Mouse (Mus musculus) hindbrain, embryonic 15.5 days (tissue): ENCODE measurements around the gene Bbip1. TPM values are rescaled to one million over a fixed set of nuclear protein-coding genes. Genes with fewer than 3 reads are reported as not detected.

Source experiments
- ATAC-seq: fragments of 200-750 bp; cut with Nextera tagmentation; 2 replicates; pipeline ENCODE4 v1.8.0; 2017; ENCODE audit warnings: low read depth, moderate number of reproducible peaks, moderate TSS enrichment; ENCODE audit not compliant: low FRiP score
- H3K27ac ChIP-seq: fragments of 300-500 bp; sonication (generic); replicated peaks from 2 replicates; pipeline ENCODE4 v1.5.1; 2015; ENCODE audit warnings: mild to moderate bottlenecking, inconsistent platforms
- H3K27me3 ChIP-seq: fragments of 300-500 bp; sonication (generic); 2 replicates; pipeline ENCODE4 v1.6.1; 2015; ENCODE audit warnings: control low read depth, inconsistent platforms
- H3K36me3 ChIP-seq: fragments of 300-500 bp; sonication (generic); 2 replicates; pipeline ENCODE4 v1.6.1; 2015; ENCODE audit warnings: control low read depth, inconsistent platforms
- H3K4me1 ChIP-seq: fragments of 300-500 bp; sonication (generic); replicated peaks from 2 replicates; pipeline ENCODE4 v1.6.1; 2015; ENCODE audit warnings: control low read depth, inconsistent platforms
- H3K4me2 ChIP-seq: fragments of 300-500 bp; sonication (generic); 2 replicates; pipeline ENCODE4 v1.6.1; 2015; ENCODE audit warnings: moderate library complexity, mild to moderate bottlenecking, inconsistent platforms
- H3K4me3 ChIP-seq: fragments of 300-500 bp; sonication (generic); 2 replicates; pipeline ENCODE4 v1.5.1; 2015; ENCODE audit warnings: mild to moderate bottlenecking, inconsistent platforms
- H3K9ac ChIP-seq: fragments of 300-500 bp; sonication (generic); 2 replicates; pipeline ENCODE4 v1.6.1; 2015; ENCODE audit warnings: inconsistent platforms
- H3K9me3 ChIP-seq: fragments of 300-500 bp; sonication (generic); 2 replicates; pipeline ENCODE4 v1.6.1; 2016; ENCODE audit warnings: control low read depth, inconsistent platforms
- WGBS: fragments of 180-500 bp; shearing (Covaris S2); methylation state at CpG from one replicate; pipeline ENCODE4 v1.1.7; 2015; 5-methylcytosine and 5-hydroxymethylcytosine counted together
- polyA plus RNA-seq: library from polyadenylated mRNA; unstranded; fragments of >200 nt; fragmentation: Nextera tagmentation; extraction: Ambion mirVana; gene quantifications from 2 replicates; pipeline ENCODE4 v1.2.1, GENCODE M21; 2015

Bbip1 gene
- polyA plus RNA-seq, 1 experiment from 2014 or later = 132 TPM

DNA sequence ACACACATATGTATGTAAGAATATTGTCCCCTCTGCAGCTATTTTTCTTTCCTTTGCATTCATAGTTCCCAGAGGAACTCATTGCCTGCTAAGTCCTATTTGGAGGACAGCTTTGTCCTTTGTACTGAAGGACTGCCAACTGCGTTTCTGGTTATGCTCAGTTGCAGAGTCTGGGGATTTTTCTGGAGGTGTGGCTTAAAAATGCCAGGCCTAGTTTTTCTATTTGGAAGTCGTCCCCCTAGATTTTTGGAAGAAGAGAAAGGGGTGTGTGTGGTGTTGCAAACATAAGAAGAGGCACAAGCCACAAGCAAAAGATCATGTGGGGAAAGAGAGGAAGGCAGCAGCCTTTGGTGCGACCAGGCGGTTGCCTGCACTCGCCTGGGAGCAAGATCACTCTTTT is 46.4 kb downstream of the Bbip1 start:
- no peak overlapping the region for H3K9ac ChIP-seq
- no peak overlapping the region for H3K4me3 ChIP-seq
- no peak overlapping the region for H3K27ac ChIP-seq
- no peak overlapping the region for H3K4me2 ChIP-seq
- no peak for ATAC-seq
- 73% methylated on average over 5 of the region's 5 CpGs for WGBS
- no peaks in the 10 kb centered on the region for H3K27me3 ChIP-seq
- H3K36me3 ChIP-seq = no peaks in the 10 kb centered on the region
- peaks cover 9% of the 10 kb centered on the region for H3K4me1 ChIP-seq
- no peaks in the 10 kb centered on the region for H3K9me3 ChIP-seq

DNA sequence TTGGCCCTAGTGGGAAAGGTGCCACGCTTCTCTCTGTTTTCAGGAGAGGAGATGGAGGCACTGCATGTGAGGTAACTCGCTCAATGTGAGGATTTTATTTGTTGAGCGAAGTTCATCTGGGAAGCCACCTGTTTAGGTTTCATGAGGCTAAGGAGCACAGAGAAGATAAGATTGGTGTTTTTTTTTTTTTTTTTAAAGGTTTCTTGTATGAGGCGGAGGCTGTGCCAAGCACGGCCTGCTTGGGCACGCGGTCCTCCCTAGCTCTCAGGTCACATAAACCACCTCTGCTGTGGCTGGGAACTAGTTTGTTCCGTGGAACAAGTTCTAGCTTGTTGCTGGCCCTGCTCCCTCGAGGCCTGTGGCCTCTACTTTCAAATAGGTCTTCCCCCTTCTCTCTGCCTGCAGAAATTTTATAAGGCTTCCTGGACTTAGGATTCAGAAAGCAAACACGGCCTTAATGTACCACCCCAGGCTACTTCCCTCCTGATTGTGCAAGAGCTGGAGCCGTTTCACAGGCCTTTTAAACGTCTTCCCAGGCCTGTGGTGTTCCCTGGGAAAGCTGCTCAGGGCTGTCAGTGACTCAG is 49.8 kb downstream of the Bbip1 start:
- H3K4me1 ChIP-seq = no peaks in the 10 kb centered on the region
- no peaks in the 10 kb centered on the region for H3K9me3 ChIP-seq
- no peak overlapping the region for H3K9ac ChIP-seq
- WGBS = 82% methylated on average over 12 of the region's 12 CpGs
- H3K4me2 ChIP-seq = no peak overlapping the region
- no peaks in the 10 kb centered on the region for H3K36me3 ChIP-seq
- H3K27me3 ChIP-seq = no peaks in the 10 kb centered on the region
- no peak overlapping the region for H3K27ac ChIP-seq
- H3K4me3 ChIP-seq = no peak overlapping the region
- ATAC-seq = no peak

DNA sequence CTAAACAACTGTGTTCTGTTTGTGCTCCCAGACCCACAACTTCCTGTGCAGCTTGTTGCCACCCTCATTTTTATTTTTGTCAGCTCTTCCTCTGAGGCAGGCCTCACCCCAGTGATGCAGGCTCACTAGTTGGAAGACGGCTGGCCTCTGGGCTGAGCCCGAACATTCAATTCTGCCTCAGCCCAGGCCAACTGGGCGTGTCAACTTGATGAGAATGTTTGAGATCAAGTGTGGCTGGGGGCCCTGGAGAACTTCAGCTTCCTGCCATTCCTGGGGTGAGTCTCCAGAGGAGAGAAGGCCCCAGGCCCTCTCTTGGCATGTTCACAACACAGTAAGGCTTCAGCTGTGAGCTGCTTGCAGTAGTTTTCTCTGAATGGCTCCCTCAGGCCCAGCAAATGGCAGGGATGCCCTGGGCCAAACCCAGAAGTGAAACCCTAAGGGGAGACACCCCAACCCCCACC is 50.7 kb downstream of the Bbip1 start:
- Histone ChIP-seq H3K9me3 (no peaks in the 10 kb centered on the region), H3K4me2 (no peak overlapping the region), H3K9ac (no peak overlapping the region), H3K27me3 (no peaks in the 10 kb centered on the region), H3K36me3 (no peaks in the 10 kb centered on the region), H3K27ac (no peak overlapping the region), H3K4me1 (no peaks in the 10 kb centered on the region), H3K4me3 (no peak overlapping the region)
- ATAC-seq = no peak
- WGBS = 64% methylated on average over 3 of the region's 3 CpGs

DNA sequence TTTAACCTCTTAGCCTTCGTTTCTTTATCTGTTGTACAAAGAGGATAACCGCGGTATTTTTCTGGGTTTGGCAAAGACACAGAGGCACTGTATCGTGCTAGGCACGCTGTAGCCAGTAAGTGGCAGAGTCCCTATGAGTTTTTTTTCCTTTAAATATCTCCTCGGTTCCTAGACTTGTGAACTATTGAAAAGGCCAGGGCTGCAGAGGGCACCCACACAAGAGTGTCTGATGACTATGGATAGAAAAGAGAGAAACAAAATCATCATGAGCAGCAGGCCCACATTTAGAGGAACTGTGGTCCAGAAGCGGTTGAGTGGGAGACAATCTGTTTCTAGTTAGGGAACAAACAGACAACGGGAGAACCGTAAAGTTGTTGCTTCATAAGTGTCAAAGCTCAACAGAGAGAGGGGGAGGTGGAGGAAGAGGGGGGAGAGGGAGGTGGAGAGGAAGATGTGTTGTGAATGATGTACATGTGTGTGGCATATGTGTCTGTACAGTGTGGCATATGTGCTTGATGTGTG is 51.5 kb downstream of the Bbip1 start:
- no peaks in the 10 kb centered on the region for H3K27me3 ChIP-seq
- no peaks in the 10 kb centered on the region for H3K9me3 ChIP-seq
- H3K4me1 ChIP-seq = no peaks in the 10 kb centered on the region
- no peak for ATAC-seq
- no peak overlapping the region for H3K27ac ChIP-seq
- no peaks in the 10 kb centered on the region for H3K36me3 ChIP-seq
- WGBS = 78% methylated on average over 9 of the region's 9 CpGs
- H3K9ac ChIP-seq = no peak overlapping the region
- H3K4me2 ChIP-seq = no peak overlapping the region
- no peak overlapping the region for H3K4me3 ChIP-seq

DNA sequence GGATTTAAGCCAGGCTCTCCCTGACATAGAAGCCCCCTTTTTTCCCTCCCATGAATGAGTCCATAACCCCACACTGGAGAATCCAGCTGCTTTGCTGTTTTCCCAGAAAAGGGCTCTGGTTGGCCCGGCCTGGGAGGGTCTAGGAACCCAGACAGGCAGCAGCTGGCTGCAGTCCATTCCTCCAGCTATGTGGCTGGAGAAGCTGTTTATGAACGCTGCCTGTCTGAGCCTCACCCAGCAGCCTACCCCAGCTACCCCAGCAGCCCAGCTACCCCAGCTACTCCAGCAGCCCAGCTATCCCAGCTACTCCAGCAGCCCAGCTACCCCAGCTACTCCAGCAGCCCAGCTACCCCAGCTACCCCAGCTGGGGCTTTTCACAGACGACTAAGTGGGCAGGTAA is 52.4 kb downstream of the Bbip1 start, which contains the start of gene Pdcd4:
Pdcd4 (plus strand) TSS at position 171 of the 400 bp plus-strand sequence.
- no peaks in the 10 kb centered on the region for H3K27me3 ChIP-seq
- no peak within 1 kb of the TSS for H3K27ac ChIP-seq
- no peak within 1 kb of the TSS for H3K9ac ChIP-seq
- no peak within 1 kb of the TSS for H3K4me3 ChIP-seq
- H3K9me3 ChIP-seq = no peaks in the 10 kb centered on the region
- no peak for ATAC-seq
- WGBS = 58% methylated on average over 3 of the region's 3 CpGs
- no peaks in the 10 kb centered on the region for H3K36me3 ChIP-seq
- no peaks in the 10 kb centered on the region for H3K4me1 ChIP-seq
- no peak within 1 kb of the TSS for H3K4me2 ChIP-seq

DNA sequence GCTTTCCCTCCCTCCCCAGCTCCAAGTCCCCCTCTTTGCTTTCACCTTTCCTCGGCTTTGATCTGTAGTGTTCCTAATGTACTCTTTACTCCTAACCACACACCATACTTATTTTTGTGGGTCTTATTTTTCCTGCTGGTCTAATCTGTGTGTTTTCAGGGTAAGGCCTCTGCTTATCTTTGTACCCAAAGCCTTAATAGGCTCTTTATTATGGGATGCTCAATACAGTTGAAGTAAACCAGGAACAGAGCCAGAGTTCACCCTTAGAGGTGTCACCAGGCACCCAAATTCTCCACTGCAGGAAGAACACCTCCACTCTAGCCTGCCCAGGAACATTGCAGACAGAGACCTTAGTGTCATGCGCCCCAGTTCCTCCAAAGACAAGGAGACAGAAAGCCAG is 52.9 kb downstream of the Bbip1 start:
- ATAC-seq = no peak
- WGBS = 90% methylated on average over 2 of the region's 2 CpGs

DNA sequence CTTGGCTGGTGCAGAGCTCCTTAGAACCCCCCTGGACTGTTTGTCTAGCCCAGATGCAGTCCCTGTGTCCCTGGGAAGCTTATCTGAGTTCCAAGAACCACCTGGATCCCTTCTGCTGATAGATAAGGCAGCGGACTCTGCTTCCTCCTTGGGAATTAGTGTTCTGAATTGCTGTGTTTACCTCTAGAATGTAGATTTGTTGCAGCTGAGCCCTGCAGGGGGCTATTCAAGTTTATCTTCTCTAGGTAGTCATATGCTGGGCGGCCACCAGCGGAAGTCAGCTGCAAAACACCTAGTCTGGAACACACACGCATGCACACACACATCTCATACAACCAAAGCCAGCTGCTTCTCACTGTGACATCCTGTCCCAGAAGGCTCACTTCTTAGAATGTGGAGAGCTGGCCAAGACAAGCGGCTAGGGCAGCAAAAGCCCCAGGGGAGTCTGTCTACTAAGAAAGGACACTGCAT is 53.6 kb downstream of the Bbip1 start:
- no peaks in the 10 kb centered on the region for H3K27me3 ChIP-seq
- no peak for ATAC-seq
- WGBS = 68% methylated on average over 5 of the region's 5 CpGs
- H3K4me2 ChIP-seq = no peak overlapping the region
- no peaks in the 10 kb centered on the region for H3K9me3 ChIP-seq
- no peak overlapping the region for H3K9ac ChIP-seq
- H3K4me1 ChIP-seq = no peaks in the 10 kb centered on the region
- H3K36me3 ChIP-seq = no peaks in the 10 kb centered on the region
- no peak overlapping the region for H3K4me3 ChIP-seq
- no peak overlapping the region for H3K27ac ChIP-seq

More for the DNA sequence above, 52.9 kb downstream of the Bbip1 start:
- Histone ChIP-seq H3K9ac (no peak overlapping the region), H3K9me3 (no peaks in the 10 kb centered on the region), H3K4me3 (no peak overlapping the region), H3K27ac (no peak overlapping the region), H3K4me1 (no peaks in the 10 kb centered on the region), H3K4me2 (no peak overlapping the region), H3K36me3 (no peaks in the 10 kb centered on the region), H3K27me3 (no peaks in the 10 kb centered on the region)

DNA sequence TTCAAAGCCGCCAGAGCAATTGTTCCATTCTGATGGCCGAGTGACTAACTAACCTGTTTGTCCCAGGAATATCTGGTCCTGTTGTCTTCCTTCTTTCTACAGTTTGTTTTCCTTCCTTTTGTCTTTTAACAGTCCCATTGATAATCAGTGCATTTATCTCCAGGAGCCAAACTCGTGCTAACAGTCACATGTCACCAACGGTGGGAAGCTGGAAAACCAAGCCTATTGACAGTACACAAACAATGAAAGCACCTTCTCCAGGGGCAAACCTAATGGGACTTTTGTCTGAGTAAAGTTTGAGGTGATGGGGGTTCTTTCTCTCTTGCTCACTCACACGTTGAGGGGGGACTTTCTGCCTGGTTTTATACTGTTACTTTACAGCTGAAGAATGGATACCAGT is 54.2 kb downstream of the Bbip1 start:
- ATAC-seq = no peak
- Histone ChIP-seq H3K9me3 (no peaks in the 10 kb centered on the region), H3K27me3 (no peaks in the 10 kb centered on the region), H3K4me2 (no peak overlapping the region), H3K27ac (no peak overlapping the region), H3K4me3 (no peak overlapping the region), H3K36me3 (no peaks in the 10 kb centered on the region), H3K4me1 (peaks cover 3% of the 10 kb centered on the region; the same call in 1 of the 2 replicates), H3K9ac (no peak overlapping the region)
- 46% methylated on average over 5 of the region's 5 CpGs for WGBS

DNA sequence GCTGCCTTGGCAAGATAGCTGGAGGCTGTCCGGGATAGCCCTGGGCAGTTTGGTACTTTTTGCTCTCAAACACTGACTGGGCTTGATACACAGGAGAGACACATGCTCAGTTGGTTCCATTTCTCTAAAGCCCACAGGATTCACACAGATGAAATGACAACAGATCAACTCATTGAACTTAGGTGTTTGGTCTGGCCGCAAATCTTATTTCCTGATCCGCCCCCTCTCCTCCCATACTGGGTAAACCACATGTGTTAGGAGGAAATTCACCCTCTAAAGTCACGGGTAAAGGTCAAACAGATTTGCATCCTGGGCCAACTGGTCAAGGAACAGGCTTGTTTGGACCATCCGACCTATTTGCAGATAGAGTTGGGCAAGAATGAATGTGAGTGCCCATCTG is 54.9 kb downstream of the Bbip1 start:
- WGBS = 83% methylated on average over 5 of the region's 5 CpGs
- no peak for ATAC-seq
- H3K9me3 ChIP-seq = no peaks in the 10 kb centered on the region

DNA sequence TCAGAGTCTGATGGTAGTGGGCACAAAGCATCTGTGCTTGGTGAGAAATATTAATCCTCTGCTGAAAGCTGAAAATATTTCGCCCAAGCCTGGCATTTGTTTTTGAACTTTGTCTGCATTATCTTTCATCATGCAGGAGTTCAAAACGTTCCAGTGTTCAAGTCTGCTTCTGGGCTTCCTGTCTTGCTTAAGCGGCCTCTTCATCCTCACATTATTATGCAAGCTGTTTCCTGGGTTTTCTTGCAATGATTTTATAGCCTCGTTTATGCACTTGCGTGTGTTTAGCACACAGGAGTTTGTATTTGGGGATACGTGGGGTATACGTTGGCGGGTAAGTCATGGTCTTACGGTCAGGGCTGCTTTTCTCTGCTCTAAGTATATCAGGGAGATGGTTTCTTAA is 56.1 kb downstream of the Bbip1 start:
- 91% methylated on average over 9 of the region's 9 CpGs for WGBS

More for the DNA sequence above, 54.9 kb downstream of the Bbip1 start:
- Histone ChIP-seq H3K4me3 (no peak overlapping the region), H3K36me3 (no peaks in the 10 kb centered on the region), H3K27me3 (no peaks in the 10 kb centered on the region), H3K9ac (no peak overlapping the region), H3K4me1 (peaks cover 4% of the 10 kb centered on the region; the same call in 1 of the 2 replicates), H3K27ac (no peak overlapping the region), H3K4me2 (no peak overlapping the region)

DNA sequence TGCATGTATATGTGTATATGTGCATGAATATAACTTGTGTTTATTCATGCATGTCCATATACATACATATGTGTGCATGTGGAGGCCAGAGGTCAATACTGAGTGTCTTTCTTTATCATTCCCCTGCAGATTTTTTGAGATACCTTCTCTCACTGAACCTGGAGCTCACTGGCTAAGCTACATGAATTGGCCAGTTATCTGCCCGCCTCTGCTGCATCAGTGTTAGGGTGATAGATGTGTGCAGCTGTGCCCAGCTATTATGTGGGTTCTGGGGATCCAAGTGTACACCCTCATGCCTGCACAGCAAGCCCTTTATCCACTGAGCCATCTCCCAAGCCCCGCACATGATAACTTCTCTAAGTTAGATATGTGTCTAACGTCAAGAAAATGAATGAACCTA is 56.6 kb downstream of the Bbip1 start:
- ATAC-seq = no peak
- WGBS = 90% methylated on average over 3 of the region's 3 CpGs

More for the DNA sequence above, 56.1 kb downstream of the Bbip1 start:
- Histone ChIP-seq H3K27me3 (no peaks in the 10 kb centered on the region), H3K36me3 (no peaks in the 10 kb centered on the region), H3K9me3 (no peaks in the 10 kb centered on the region), H3K4me2 (no peak overlapping the region), H3K27ac (no peak overlapping the region), H3K4me3 (no peak overlapping the region), H3K9ac (no peak overlapping the region), H3K4me1 (peaks cover 4% of the 10 kb centered on the region; the same call in 1 of the 2 replicates)
- ATAC-seq = no peak

DNA sequence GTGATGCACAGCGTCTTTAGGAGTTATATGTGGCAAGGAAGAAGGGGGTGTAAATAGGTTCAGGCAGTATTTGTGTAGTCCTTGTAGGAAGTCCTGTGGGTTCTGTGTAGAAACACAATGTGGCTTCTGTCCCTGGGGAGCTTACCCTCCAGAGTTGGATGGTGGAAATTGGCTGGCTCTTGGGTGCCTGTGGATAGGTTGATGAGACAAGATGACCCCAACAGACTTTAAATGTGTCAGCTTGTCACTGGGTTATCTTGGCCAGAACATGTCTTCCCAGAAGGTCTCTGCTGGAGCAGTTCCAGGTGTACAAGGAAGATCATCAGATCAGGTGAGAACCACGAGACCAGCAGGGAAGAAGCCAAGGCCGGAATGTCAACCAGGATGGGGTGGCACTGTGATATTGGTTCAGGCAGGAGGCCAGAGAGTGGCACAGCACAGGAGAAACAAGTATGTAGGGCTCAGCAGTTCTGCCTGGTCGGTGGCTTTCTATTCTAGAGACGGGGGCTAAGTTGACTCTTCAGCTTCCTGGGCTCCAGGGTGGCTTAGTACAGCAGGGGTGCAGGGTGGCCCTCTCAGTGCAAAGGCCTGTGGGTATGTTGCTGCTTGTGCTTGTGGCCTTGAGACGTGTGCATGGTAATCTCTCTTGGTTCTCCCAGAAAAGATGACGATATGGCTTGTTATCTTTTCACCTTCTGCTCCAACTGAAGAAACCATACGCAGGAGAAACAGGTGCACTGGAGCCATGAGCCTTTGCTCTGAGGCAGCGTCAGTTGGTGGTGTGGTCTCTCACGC is 57.7 kb downstream of the Bbip1 start:
- H3K27me3 ChIP-seq = no peaks in the 10 kb centered on the region
- H3K36me3 ChIP-seq = no peaks in the 10 kb centered on the region
- no peak overlapping the region for H3K9ac ChIP-seq
- ATAC-seq = no peak
- peaks cover 4% of the 10 kb centered on the region; the same call in 1 of the 2 replicates for H3K4me1 ChIP-seq
- no peaks in the 10 kb centered on the region for H3K9me3 ChIP-seq
- H3K27ac ChIP-seq = no peak overlapping the region
- H3K4me3 ChIP-seq = no peak overlapping the region
- H3K4me2 ChIP-seq = no peak overlapping the region
- whole genome bisulfite sequencing = 93% methylated on average over 10 of the region's 10 CpGs

More for the DNA sequence above, 56.6 kb downstream of the Bbip1 start:
- no peak overlapping the region for H3K9ac ChIP-seq
- H3K9me3 ChIP-seq = no peaks in the 10 kb centered on the region
- H3K4me1 ChIP-seq = peaks cover 4% of the 10 kb centered on the region; the same call in 1 of the 2 replicates
- no peak overlapping the region for H3K4me2 ChIP-seq
- H3K27me3 ChIP-seq = no peaks in the 10 kb centered on the region
- H3K27ac ChIP-seq = no peak overlapping the region
- no peaks in the 10 kb centered on the region for H3K36me3 ChIP-seq
- H3K4me3 ChIP-seq = no peak overlapping the region
